Mouse (Mus musculus) heart, embryonic 12.5 days (tissue): Measurements from ENCODE around the gene Icam1. TPM values are rescaled to one million over a fixed set of nuclear protein-coding genes. Genes with fewer than 3 reads are reported as not detected.
A peak's percentile ranks its signal among the peaks of the same experiment; 100 is the strongest.

Experiments used
- ATAC-seq: fragments of 200-750 bp; cut with Nextera tagmentation; 2 replicates; pipeline ENCODE4 v1.8.0; 2017; ENCODE audit warnings: moderate TSS enrichment, moderate library complexity; ENCODE audit not compliant: insufficient number of reproducible peaks, low FRiP score
- H3K27ac ChIP-seq: fragments of 300-500 bp; sonication (generic); 2 replicates; pipeline ENCODE4 v1.5.1; 2016; ENCODE audit warnings: mild to moderate bottlenecking, moderate library complexity; ENCODE audit not compliant: poor library complexity, severe bottlenecking
- H3K27me3 ChIP-seq: fragments of 300-500 bp; sonication (generic); replicated peaks from 2 replicates; pipeline ENCODE4 v1.6.1; 2016; ENCODE audit warnings: mild to moderate bottlenecking, moderate library complexity
- H3K36me3 ChIP-seq: fragments of 300-500 bp; sonication (generic); 2 replicates; pipeline ENCODE4 v1.6.1; 2016; ENCODE audit warnings: mild to moderate bottlenecking, moderate library complexity
- H3K4me1 ChIP-seq: fragments of 300-500 bp; sonication (generic); replicated peaks from 2 replicates; pipeline ENCODE4 v1.6.1; 2016; ENCODE audit warnings: mild to moderate bottlenecking
- H3K4me2 ChIP-seq: fragments of 300-500 bp; sonication (generic); 2 replicates; pipeline ENCODE4 v1.6.1; 2016; ENCODE audit warnings: mild to moderate bottlenecking, moderate library complexity
- H3K4me3 ChIP-seq: fragments of 300-500 bp; sonication (generic); 2 replicates; pipeline ENCODE4 v1.5.1; 2016; ENCODE audit warnings: mild to moderate bottlenecking
- H3K9ac ChIP-seq: fragments of 300-500 bp; sonication (generic); 2 replicates; pipeline ENCODE4 v1.6.1; 2016; ENCODE audit warnings: mild to moderate bottlenecking, moderate library complexity
- H3K9me3 ChIP-seq: fragments of 300-500 bp; sonication (generic); replicated peaks from 2 replicates; pipeline ENCODE4 v1.6.1; 2016; ENCODE audit warnings: mild to moderate bottlenecking, moderate library complexity
- WGBS: fragments of 180-500 bp; shearing (Covaris S2); methylation state at CpG from one replicate; pipeline ENCODE4 v1.1.7; 2016; 5-methylcytosine and 5-hydroxymethylcytosine counted together
- polyA plus RNA-seq: library from polyadenylated mRNA; unstranded; fragments of >200 nt; fragmentation: Nextera tagmentation; extraction: Ambion mirVana; gene quantifications from 2 replicates; pipeline ENCODE4 v1.2.1, GENCODE M21; 2016

Gene Icam1
- polyA plus RNA-seq, 1 experiment from 2014 or later: 8.9 TPM

- 3% methylated on average over 4 of the region's 4 CpGs for WGBS
- Histone ChIP-seq H3K27me3 (no peaks in the 10 kb centered on the region), H3K9me3 (no peaks in the 10 kb centered on the region), H3K4me3 (peak overlapping the region; percentile 84), H3K27ac (peak overlapping the region; percentile 89; the same call in 1 of the 2 replicates), H3K4me1 (peaks cover 45% of the 10 kb centered on the region), H3K36me3 (peaks cover 6% of the 10 kb centered on the region; the same call in 1 of the 2 replicates), H3K9ac (no peak overlapping the region), H3K4me2 (peak overlapping the region; percentile 96)
- ATAC-seq: no peak
Observed at GRCm38 (mm10) chr9:20976961-20977689, 38.7 kb upstream of the Icam1 start.

GRCm38 (mm10) chr9:20978409-20979095, 37.2 kb upstream of the Icam1 start:
- peaks cover 38% of the 10 kb centered on the region for H3K4me1 ChIP-seq
- no peak overlapping the region for H3K4me3 ChIP-seq
- 61% methylated on average over 10 of the region's 10 CpGs for WGBS
- H3K27me3 ChIP-seq: no peaks in the 10 kb centered on the region
- no peak for ATAC-seq
- peak overlapping the region; percentile 37 for H3K27ac ChIP-seq
- no peak overlapping the region for H3K9ac ChIP-seq
- H3K36me3 ChIP-seq: no peaks in the 10 kb centered on the region
- no peak overlapping the region for H3K4me2 ChIP-seq
- H3K9me3 ChIP-seq: no peaks in the 10 kb centered on the region

- H3K36me3 ChIP-seq: no peaks in the 10 kb centered on the region
- H3K4me3 ChIP-seq: no peak overlapping the region
- 47% methylated on average over 5 of the region's 5 CpGs for WGBS
- H3K9me3 ChIP-seq: no peaks in the 10 kb centered on the region
- peaks cover 33% of the 10 kb centered on the region for H3K4me1 ChIP-seq
- peak overlapping the region; percentile 37 for H3K27ac ChIP-seq
- no peak overlapping the region for H3K4me2 ChIP-seq
- no peak for ATAC-seq
- no peak overlapping the region for H3K9ac ChIP-seq
- no peaks in the 10 kb centered on the region for H3K27me3 ChIP-seq
Observed at GRCm38 (mm10) chr9:20979181-20979580, 36.6 kb upstream of the Icam1 start.

GRCm38 (mm10) chr9:20979769-20980168, 36.0 kb upstream of the Icam1 start:
- H3K9me3 ChIP-seq: no peaks in the 10 kb centered on the region
- H3K36me3 ChIP-seq: no peaks in the 10 kb centered on the region
- H3K4me3 ChIP-seq: no peak overlapping the region
- no peak overlapping the region for H3K9ac ChIP-seq
- WGBS: 79% methylated on average over 7 of the region's 7 CpGs
- peaks cover 28% of the 10 kb centered on the region for H3K4me1 ChIP-seq
- ATAC-seq: no peak
- no peak overlapping the region for H3K4me2 ChIP-seq
- no peaks in the 10 kb centered on the region for H3K27me3 ChIP-seq
- H3K27ac ChIP-seq: no peak overlapping the region

GRCm38 (mm10) chr9:20982171-20982570, 33.6 kb upstream of the Icam1 start:
- Histone ChIP-seq H3K36me3 (no peaks in the 10 kb centered on the region), H3K4me3 (no peak overlapping the region), H3K27me3 (no peaks in the 10 kb centered on the region), H3K4me1 (peaks cover 20% of the 10 kb centered on the region), H3K9ac (no peak overlapping the region), H3K27ac (no peak overlapping the region), H3K9me3 (no peaks in the 10 kb centered on the region), H3K4me2 (no peak overlapping the region)
- no peak for ATAC-seq
- WGBS: 72% methylated on average over 3 of the region's 3 CpGs

- no peaks in the 10 kb centered on the region for H3K36me3 ChIP-seq
- WGBS: 39% methylated on average over 5 of the region's 5 CpGs
- ATAC-seq: no peak
- H3K27ac ChIP-seq: no peak overlapping the region
- H3K4me2 ChIP-seq: no peak overlapping the region
- H3K27me3 ChIP-seq: peaks cover 4% of the 10 kb centered on the region; the same call in 1 of the 2 replicates
- H3K9me3 ChIP-seq: no peaks in the 10 kb centered on the region
- H3K4me1 ChIP-seq: peaks cover 17% of the 10 kb centered on the region
- H3K4me3 ChIP-seq: no peak overlapping the region
- H3K9ac ChIP-seq: no peak overlapping the region
Observed at GRCm38 (mm10) chr9:20983169-20983568, 32.6 kb upstream of the Icam1 start.

- Histone ChIP-seq H3K4me1 (peaks cover 14% of the 10 kb centered on the region), H3K4me2 (no peak overlapping the region), H3K27ac (no peak overlapping the region), H3K36me3 (no peaks in the 10 kb centered on the region), H3K9me3 (no peaks in the 10 kb centered on the region), H3K4me3 (no peak overlapping the region), H3K27me3 (peaks cover 18% of the 10 kb centered on the region; the same call in 1 of the 2 replicates), H3K9ac (no peak overlapping the region)
- ATAC-seq: no peak
- WGBS: 59% methylated on average over 15 of the region's 15 CpGs
Observed at GRCm38 (mm10) chr9:20986952-20987686, 28.7 kb upstream of the Icam1 start.

GRCm38 (mm10) chr9:20987953-20988352, 27.8 kb upstream of the Icam1 start:
- Histone ChIP-seq H3K36me3 (no peaks in the 10 kb centered on the region), H3K9me3 (no peaks in the 10 kb centered on the region), H3K27ac (no peak overlapping the region), H3K4me2 (no peak overlapping the region), H3K4me1 (peaks cover 12% of the 10 kb centered on the region), H3K27me3 (peaks cover 18% of the 10 kb centered on the region; the same call in 1 of the 2 replicates), H3K4me3 (no peak overlapping the region), H3K9ac (no peak overlapping the region)
- ATAC-seq: no peak
- WGBS: 12% methylated on average over 7 of the region's 7 CpGs

- H3K36me3 ChIP-seq: no peaks in the 10 kb centered on the region
- H3K9ac ChIP-seq: peak overlapping the region; percentile 49; the same call in 1 of the 2 replicates
- H3K4me1 ChIP-seq: peaks cover 5% of the 10 kb centered on the region
- WGBS: 7% methylated on average over 10 of the region's 10 CpGs
- H3K27me3 ChIP-seq: peaks cover 18% of the 10 kb centered on the region; the same call in 1 of the 2 replicates
- peak overlapping the region; percentile 52 for H3K4me2 ChIP-seq
- peak overlapping the region; percentile 6; the same call in 1 of the 2 replicates for H3K4me3 ChIP-seq
- no peak overlapping the region for H3K27ac ChIP-seq
- no peak for ATAC-seq
- H3K9me3 ChIP-seq: no peaks in the 10 kb centered on the region
Observed at GRCm38 (mm10) chr9:20990861-20991260, 24.9 kb upstream of the Icam1 start.

- no peak overlapping the region for H3K27ac ChIP-seq
- WGBS: 89% methylated on average over 4 of the region's 4 CpGs
- peaks cover 18% of the 10 kb centered on the region; the same call in 1 of the 2 replicates for H3K27me3 ChIP-seq
- no peak overlapping the region for H3K4me2 ChIP-seq
- H3K4me3 ChIP-seq: no peak overlapping the region
- peaks cover 5% of the 10 kb centered on the region for H3K4me1 ChIP-seq
- no peaks in the 10 kb centered on the region for H3K36me3 ChIP-seq
- H3K9ac ChIP-seq: no peak overlapping the region
- H3K9me3 ChIP-seq: no peaks in the 10 kb centered on the region
- no peak for ATAC-seq
Observed at GRCm38 (mm10) chr9:20991587-20991986, 24.2 kb upstream of the Icam1 start.
